Mouse (Mus musculus) megakaryocyte, embryonic 14.5 days (primary cell): ENCODE data around the gene Tmc4. TPM values are rescaled to one million over a fixed set of nuclear protein-coding genes. Genes with fewer than 3 reads are reported as not detected.
A peak's percentile ranks its signal among the peaks of the same experiment; 100 is the strongest.
"Not testable (repeated sequence)": the region's sequence is repeated elsewhere in the genome, so short reads cannot be mapped to it uniquely, and the experiment has no call there.

Experiments used
- H3K27me3 ChIP-seq: replicated peaks from 2 replicates; pipeline ENCODE3; 2012; ENCODE audit warnings: inconsistent platforms
- H3K36me3 ChIP-seq: replicated peaks from 2 replicates; pipeline ENCODE3; 2012; ENCODE audit warnings: low read length, inconsistent platforms, mixed read lengths
- H3K4me1 ChIP-seq: 2 replicates; pipeline ENCODE4 v1.6.1; 2012; ENCODE audit warnings: inconsistent platforms
- H3K4me3 ChIP-seq: replicated peaks from 2 replicates; pipeline ENCODE3; 2012; ENCODE audit warnings: moderate library complexity, mild to moderate bottlenecking, inconsistent platforms
- H3K9me3 ChIP-seq: 2 replicates; pipeline ENCODE4 v1.6.1; 2012; ENCODE audit warnings: inconsistent platforms
- FLI1 ChIP-seq: IDR thresholded peaks from 2 replicates; pipeline ENCODE4 v1.6.1; 2012; ENCODE audit warnings: low read length, inconsistent platforms, mixed read lengths
- GATA1 ChIP-seq: IDR thresholded peaks from 3 replicates; pipeline ENCODE4 v1.6.1; 2012; ENCODE audit warnings: mixed read lengths, low read length, inconsistent platforms, borderline replicate concordance
- polyA plus RNA-seq: library from polyadenylated mRNA; stranded (reverse); fragments of >175 nt; gene quantifications from 2 replicates; pipeline ENCODE4 v1.2.3, GENCODE M21; 2012; ENCODE audit warnings: low replicate concordance; ENCODE audit not compliant: insufficient read depth

Tmc4 gene
- polyA plus RNA-seq, 1 experiment: 3.3 TPM

GRCm38 (mm10) chr7:3705911-3706310 lies 28.6 kb upstream of the Tmc4 start:
- H3K36me3 ChIP-seq: peaks cover 33% of the 10 kb centered on the region
- peak overlapping the region; percentile 85 for H3K4me3 ChIP-seq
- no peaks in the 10 kb centered on the region for H3K27me3 ChIP-seq
- H3K9me3 ChIP-seq: no peaks in the 10 kb centered on the region
- H3K4me1 ChIP-seq: peaks cover 27% of the 10 kb centered on the region
- TF ChIP-seq FLI1 (no peak), GATA1 (no peak)

DNA sequence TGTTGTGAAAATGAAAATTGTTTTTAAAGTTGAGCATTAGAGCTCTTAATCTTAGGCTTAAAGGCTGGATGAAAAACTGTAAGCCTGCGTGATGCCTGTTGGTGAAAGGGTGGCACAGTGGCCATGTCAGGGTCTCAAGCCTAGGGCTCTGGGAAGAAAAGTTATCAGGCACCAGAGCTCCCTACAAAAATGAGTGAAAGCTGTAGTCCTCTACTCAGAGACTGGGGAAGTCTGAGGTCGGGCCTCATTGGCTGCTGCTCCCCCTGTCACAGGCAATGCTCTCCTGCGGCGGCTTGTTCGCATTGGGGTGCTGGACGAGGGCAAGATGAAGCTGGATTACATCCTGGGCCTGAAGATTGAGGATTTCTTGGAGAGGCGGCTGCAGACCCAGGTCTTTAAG lies 28.1 kb upstream of the Tmc4 start:
- Histone ChIP-seq H3K4me3 (peak overlapping the region; percentile 95), H3K4me1 (peaks cover 27% of the 10 kb centered on the region), H3K36me3 (peaks cover 34% of the 10 kb centered on the region)
- H3K27me3 ChIP-seq, H3K9me3 ChIP-seq: not testable (repeated sequence)

GRCm38 (mm10) chr7:3704475-3704874 lies 27.1 kb upstream of the Tmc4 start:
- Histone ChIP-seq H3K27me3 (no peaks in the 10 kb centered on the region), H3K4me3 (peak overlapping the region; percentile 95), H3K9me3 (no peaks in the 10 kb centered on the region), H3K36me3 (peaks cover 44% of the 10 kb centered on the region), H3K4me1 (peaks cover 27% of the 10 kb centered on the region)
- no peak for TF ChIP-seq FLI1
- no peak for TF ChIP-seq GATA1

DNA sequence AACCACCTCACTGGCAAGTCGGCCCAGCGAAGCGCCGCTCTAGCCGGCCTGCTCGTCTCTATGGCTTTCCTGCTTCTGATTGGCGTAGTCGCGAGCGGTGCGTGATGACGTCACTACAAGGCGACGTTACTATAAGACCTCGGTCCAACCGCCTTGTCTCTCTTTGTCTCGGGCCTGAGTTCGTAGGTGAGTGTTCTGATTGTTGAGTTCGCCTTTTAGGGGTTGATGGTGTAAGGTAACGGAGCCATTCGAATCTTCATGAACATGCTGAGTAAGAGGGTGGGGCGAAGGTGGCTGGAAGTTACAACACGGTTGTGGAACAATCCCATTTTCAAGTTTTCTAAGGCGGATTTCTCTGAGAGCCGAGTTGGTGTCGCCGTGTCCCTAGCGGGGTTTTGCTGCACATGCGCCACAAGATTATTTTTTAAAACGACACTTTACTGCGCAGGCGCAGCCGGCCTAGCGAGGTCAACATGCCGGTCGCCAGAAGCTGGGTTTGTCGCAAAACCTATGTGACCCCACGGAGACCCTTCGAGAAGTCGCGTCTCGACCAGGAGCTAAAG lies 26.6 kb upstream of the Tmc4 start, which contains the start of gene Rps9:
TSS of gene Rps9 (plus strand) at position 115 of the 563 bp plus-strand sequence.
- peaks cover 49% of the 10 kb centered on the region for H3K36me3 ChIP-seq
- no peaks in the 10 kb centered on the region for H3K27me3 ChIP-seq
- no peak for TF ChIP-seq FLI1
- TF ChIP-seq GATA1: no peak
- H3K4me1 ChIP-seq: peaks cover 27% of the 10 kb centered on the region
- H3K4me3 ChIP-seq: peak within 1 kb of the TSS; percentile 95
- no peaks in the 10 kb centered on the region for H3K9me3 ChIP-seq

DNA sequence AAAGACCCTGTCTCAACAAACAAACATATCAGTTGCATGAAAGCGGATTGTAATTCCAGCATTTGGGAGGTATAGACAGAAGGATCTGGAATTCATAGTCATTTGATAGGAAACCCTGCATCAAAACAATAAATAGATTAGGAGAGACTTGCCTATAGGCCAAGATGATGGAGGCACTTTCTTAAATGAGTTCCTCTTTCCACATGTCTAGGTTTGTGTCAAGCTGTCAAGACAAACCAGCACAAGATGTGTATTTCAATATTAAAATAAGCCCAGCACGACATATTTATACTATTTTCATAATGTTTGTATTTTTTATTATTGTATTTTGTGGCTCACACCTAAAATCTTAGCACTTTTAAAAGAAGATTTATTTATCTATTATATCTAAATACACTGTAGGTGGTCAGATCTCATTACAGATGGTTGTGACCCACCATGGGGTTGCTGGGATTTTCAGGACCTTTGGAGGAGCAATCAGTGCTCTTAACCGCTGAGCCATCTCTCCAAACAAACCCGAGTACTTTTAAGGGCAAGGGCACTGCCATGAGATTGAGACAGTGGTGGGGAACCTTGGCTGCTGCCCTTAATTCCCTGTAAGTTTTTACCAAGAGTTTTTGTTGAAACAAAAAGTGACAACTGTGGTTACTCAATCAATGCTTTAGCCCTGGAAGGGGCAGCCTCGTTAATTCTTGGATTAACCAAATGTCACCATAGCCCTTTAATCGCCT lies 26.0 kb upstream of the Tmc4 start:
- no peaks in the 10 kb centered on the region for H3K27me3 ChIP-seq
- H3K4me1 ChIP-seq: peaks cover 27% of the 10 kb centered on the region
- no peaks in the 10 kb centered on the region for H3K9me3 ChIP-seq
- peaks cover 55% of the 10 kb centered on the region for H3K36me3 ChIP-seq
- TF ChIP-seq FLI1 (no peak), GATA1 (no peak)
- peak overlapping the region; percentile 95 for H3K4me3 ChIP-seq

DNA sequence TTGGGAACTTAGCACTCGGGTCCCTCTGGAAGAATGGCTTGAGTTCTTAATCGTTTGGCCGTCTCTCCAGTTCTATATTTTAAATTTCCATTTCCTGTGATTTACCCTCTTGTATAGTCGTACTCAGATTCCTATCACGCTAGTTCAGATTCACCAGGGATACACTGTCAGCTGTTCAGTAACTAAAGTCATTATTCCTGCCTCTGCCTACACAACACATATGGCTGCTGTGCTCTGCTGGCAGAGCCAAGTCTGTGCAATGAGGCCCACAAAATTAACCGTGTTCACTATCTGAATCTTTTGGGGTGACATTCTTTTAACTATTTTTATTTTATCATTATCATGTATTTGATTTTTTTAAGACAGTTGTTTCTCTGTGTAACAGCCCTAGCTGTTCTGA lies 21.1 kb upstream of the Tmc4 start:
- TF ChIP-seq GATA1 (no peak), FLI1 (no peak)
- Histone ChIP-seq H3K36me3 (peaks cover 57% of the 10 kb centered on the region), H3K9me3 (no peaks in the 10 kb centered on the region), H3K4me3 (no peak overlapping the region), H3K27me3 (no peaks in the 10 kb centered on the region), H3K4me1 (peaks cover 17% of the 10 kb centered on the region; the same call in 1 of the 2 replicates)

GRCm38 (mm10) chr7:3694949-3695305 lies 17.6 kb upstream of the Tmc4 start:
- H3K27me3 ChIP-seq, H3K9me3 ChIP-seq: not testable (repeated sequence)
- peak overlapping the region; percentile 99 for H3K4me3 ChIP-seq
- peaks cover 36% of the 10 kb centered on the region for H3K4me1 ChIP-seq
- H3K36me3 ChIP-seq: peaks cover 59% of the 10 kb centered on the region

GRCm38 (mm10) chr7:3694076-3694948 lies 17.0 kb upstream of the Tmc4 start:
- H3K9me3 ChIP-seq: no peaks in the 10 kb centered on the region

GRCm38 (mm10) chr7:3693809-3694075 lies 16.4 kb upstream of the Tmc4 start:
- H3K27me3 ChIP-seq: no peaks in the 10 kb centered on the region
- H3K36me3 ChIP-seq: peaks cover 60% of the 10 kb centered on the region
- no peak for TF ChIP-seq FLI1
- TF ChIP-seq GATA1: no peak
- H3K4me3 ChIP-seq: peak overlapping the region; percentile 99
- peaks cover 42% of the 10 kb centered on the region for H3K4me1 ChIP-seq
- H3K9me3 ChIP-seq: no peaks in the 10 kb centered on the region

More at GRCm38 (mm10) chr7:3694076-3694948, 17.0 kb upstream of the Tmc4 start:
- Histone ChIP-seq H3K4me1 (peaks cover 42% of the 10 kb centered on the region), H3K4me3 (peak overlapping the region; percentile 99), H3K36me3 (peaks cover 59% of the 10 kb centered on the region), H3K27me3 (no peaks in the 10 kb centered on the region)
- TF ChIP-seq FLI1: no peak
- TF ChIP-seq GATA1: no peak

- Histone ChIP-seq H3K27me3 (no peaks in the 10 kb centered on the region), H3K9me3 (no peaks in the 10 kb centered on the region), H3K4me1 (peaks cover 46% of the 10 kb centered on the region), H3K4me3 (peak within 1 kb of the TSS; percentile 99), H3K36me3 (peaks cover 59% of the 10 kb centered on the region)
- TF ChIP-seq GATA1: no peak
- 0 out of 2 replicates have a peak, but pooled peaks have one; percentile 56 for TF ChIP-seq FLI1
Observed at GRCm38 (mm10) chr7:3692987-3693808, 15.8 kb upstream of the Tmc4 start, which contains the start of gene Mboat7. Gene Mboat7, minus strand, starts transcription at chr7:3693523.
